In the genomic region with DNA sequence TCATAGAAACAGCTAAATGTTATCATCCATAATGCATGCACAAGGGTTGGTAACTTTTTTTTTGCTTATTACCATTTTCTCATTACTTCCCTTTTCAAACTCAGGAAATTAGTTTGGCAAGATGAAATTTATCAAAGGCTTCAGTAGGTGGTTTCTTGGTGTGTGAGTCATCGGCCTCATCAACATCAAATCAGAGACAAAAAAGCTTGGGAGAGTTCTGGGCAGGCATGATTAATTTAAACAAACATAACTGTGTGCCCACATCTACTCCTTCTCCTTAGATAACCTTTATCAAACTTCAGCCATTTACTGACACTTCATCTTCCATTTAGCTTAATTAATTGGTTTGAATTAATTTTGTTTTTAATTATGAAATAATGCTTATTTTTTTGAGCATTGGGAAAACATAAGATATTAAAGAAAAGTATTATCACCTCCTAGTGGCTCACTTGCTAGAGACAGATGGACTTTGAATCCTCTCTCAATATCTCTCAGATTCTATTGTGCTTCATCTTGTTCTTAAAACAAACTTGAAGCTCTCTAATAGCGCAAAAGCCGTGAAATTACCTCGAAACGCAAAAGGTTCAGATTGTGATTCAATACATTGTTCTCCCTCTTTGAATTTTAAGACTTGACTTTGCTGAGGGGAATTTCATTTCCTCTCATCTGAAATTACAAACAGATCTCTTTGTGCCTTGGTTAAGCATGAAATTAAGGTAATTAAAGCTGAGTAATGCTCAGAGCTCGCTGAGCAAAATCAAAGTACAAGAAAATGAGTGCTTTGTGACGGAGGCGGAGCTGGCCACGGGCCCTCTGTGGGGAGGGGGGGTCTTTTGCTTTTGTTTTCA, we compare ENCODE assay signal across 16 mouse cellular contexts.
DNase-seq lines count a peak whose midpoint lies in the region; ATAC-seq and TF ChIP-seq lines count a peak whose summit lies in the region.
"Had no signal": no experiment of that assay in that cellular context is flagged by ENCODE, and none has a peak within 500 bp of the region (broad histone marks: within the 10 kb centered on the region; RNA-seq: fewer than 3 reads in every experiment).

No protein-coding gene starts in this region.

- no peak overlapping the region for H3K9ac ChIP-seq in forebrain, embryonic 16.5 days (replicated peaks; ENCODE audit: low read depth, low read length)
- no peak overlapping the region for H3K9ac ChIP-seq in midbrain, postnatal 0 days (replicated peaks; ENCODE audit: low read length, poor library complexity, severe bottlenecking)
- H3K9ac ChIP-seq in stomach, postnatal 0 days (ENCODE audit: low read length) = no peak overlapping the region
- no peak overlapping the region for H3K9ac ChIP-seq in lung, postnatal 0 days (replicated peaks; ENCODE audit: low read depth)
- H3K9ac ChIP-seq: heart, embryonic 13.5 days; liver, embryonic 14.5 days had no signal

- no peak overlapping the region for H3K4me3 ChIP-seq in forebrain, embryonic 16.5 days (replicated peaks; ENCODE audit: low read length)
- no peak overlapping the region for H3K4me3 ChIP-seq in midbrain, postnatal 0 days (ENCODE audit: low read depth, low read length)
- H3K4me3 ChIP-seq in stomach, postnatal 0 days (ENCODE audit: low read depth, low read length) = no peak overlapping the region
- H3K4me3 ChIP-seq in lung, postnatal 0 days (ENCODE audit: low read depth, low read length) = no peak overlapping the region
- H3K4me3 ChIP-seq: gastrocnemius, adult 2 months; heart, embryonic 13.5 days had no signal

- intact Hi-C loops in left cerebral cortex, postnatal 4 days (cut with DNase I) = no loop called here

- 0 out of 2 replicates have a peak, but pooled peaks cover 2% of the 10 kb centered on the region for H3K4me1 ChIP-seq in forebrain, embryonic 16.5 days (replicated peaks; ENCODE audit: control insufficient read depth, insufficient read depth, low read length)
- H3K4me1 ChIP-seq in midbrain, postnatal 0 days (ENCODE audit: insufficient read depth, low read length) = no peaks in the 10 kb centered on the region
- no peaks in the 10 kb centered on the region for H3K4me1 ChIP-seq in stomach, postnatal 0 days (replicated peaks; ENCODE audit: control insufficient read depth, insufficient read depth)
- H3K4me1 ChIP-seq in lung, postnatal 0 days (ENCODE audit: insufficient read depth, low read depth, low read length) = no peaks in the 10 kb centered on the region
- H3K4me1 ChIP-seq: heart, embryonic 13.5 days had no signal

- TF ChIP-seq CTCF in midbrain, postnatal 0 days (IDR thresholded peaks at IDR 0.05) = no peak
- no peak for TF ChIP-seq CTCF in stomach, postnatal 0 days (IDR thresholded peaks at IDR 0.05; ENCODE audit: low read depth)
- no peak for TF ChIP-seq CTCF in lung, postnatal 0 days (IDR thresholded peaks at IDR 0.05)

- H3K4me2 ChIP-seq in forebrain, embryonic 16.5 days (ENCODE audit: low read length) = 0 out of 2 replicates have a peak overlapping the region, but pooled peaks have one; percentile 1
- no peak overlapping the region for H3K4me2 ChIP-seq in midbrain, postnatal 0 days (ENCODE audit: low read depth, low read length, poor library complexity, severe bottlenecking)
- no peak overlapping the region for H3K4me2 ChIP-seq in stomach, postnatal 0 days (replicated peaks; ENCODE audit: low read depth)
- H3K4me2 ChIP-seq in lung, postnatal 0 days (replicated peaks; ENCODE audit: low read depth, low read length) = no peak overlapping the region
- H3K4me2 ChIP-seq: heart, embryonic 13.5 days had no signal

- no peak for TF ChIP-seq EP300 in stomach, postnatal 0 days (optimal IDR thresholded peaks at IDR 0.05)
- no peak for TF ChIP-seq EP300 in lung, postnatal 0 days (IDR thresholded peaks at IDR 0.05)

- peak; percentile 1 for DNase-seq in left cerebral cortex, postnatal 4 days
- DNase-seq in left cerebral cortex, adult 18-20 months (ENCODE audit: low spot score in 2 of 2) = no peak
- peak; percentile 28 for DNase-seq in embryo, embryonic 9.5 days (ENCODE audit: extremely low spot score)
- peak; percentile 18 for DNase-seq in midbrain, postnatal 0 days (ENCODE audit: low spot score)
- no peak for DNase-seq in stomach, postnatal 0 days (ENCODE audit: low spot score)
- no peak for DNase-seq in left cerebral cortex, adult 11 months (ENCODE audit: low spot score)
- DNase-seq in lung, postnatal 0 days (ENCODE audit: low spot score) = no peak
- DNase-seq: gastrocnemius, adult 2 months; right cerebral cortex, postnatal 25 days had no signal

- H3K9me3 ChIP-seq in forebrain, embryonic 16.5 days (ENCODE audit: control insufficient read depth, low read length) = no peaks in the 10 kb centered on the region
- no peaks in the 10 kb centered on the region for H3K9me3 ChIP-seq in midbrain, postnatal 0 days (ENCODE audit: low read length)
- H3K9me3 ChIP-seq in stomach, postnatal 0 days (ENCODE audit: control insufficient read depth, low read length) = no peaks in the 10 kb centered on the region
- H3K9me3 ChIP-seq in lung, postnatal 0 days (ENCODE audit: low read length) = no peaks in the 10 kb centered on the region
- H3K9me3 ChIP-seq: heart, embryonic 13.5 days had no signal

- H3K36me3 ChIP-seq in forebrain, embryonic 16.5 days (ENCODE audit: control insufficient read depth, insufficient read depth) = no peaks in the 10 kb centered on the region
- H3K36me3 ChIP-seq in midbrain, postnatal 0 days (ENCODE audit: insufficient read depth, low read length) = no peaks in the 10 kb centered on the region
- no peaks in the 10 kb centered on the region for H3K36me3 ChIP-seq in stomach, postnatal 0 days (ENCODE audit: control insufficient read depth, insufficient read depth, low read length)
- no peaks in the 10 kb centered on the region for H3K36me3 ChIP-seq in lung, postnatal 0 days (ENCODE audit: insufficient read depth, low read length)
- H3K36me3 ChIP-seq: heart, embryonic 13.5 days had no signal

- 5% methylated on average over 9 of the region's 9 CpGs for WGBS in forebrain, embryonic 16.5 days
- WGBS in midbrain, postnatal 0 days = 20% methylated on average over 9 of the region's 9 CpGs
- WGBS in stomach, postnatal 0 days = 73% methylated on average over 9 of the region's 9 CpGs
- 78% methylated on average over 9 of the region's 9 CpGs for WGBS in lung, postnatal 0 days

- H3K27ac ChIP-seq in forebrain, embryonic 16.5 days (ENCODE audit: low read length) = no peak overlapping the region
- no peak overlapping the region for H3K27ac ChIP-seq in midbrain, postnatal 0 days (ENCODE audit: low read depth, low read length)
- no peak overlapping the region for H3K27ac ChIP-seq in stomach, postnatal 0 days (replicated peaks)
- H3K27ac ChIP-seq in lung, postnatal 0 days (ENCODE audit: low read length) = no peak overlapping the region
- H3K27ac ChIP-seq: gastrocnemius, adult 2 months; heart, embryonic 13.5 days; liver, embryonic 14.5 days; macrophage had no signal

- ATAC-seq in forebrain, embryonic 16.5 days = peak; percentile 98
- no peak for ATAC-seq in midbrain, postnatal 0 days (ENCODE audit: low FRiP score)
- no peak for ATAC-seq in stomach, postnatal 0 days (ENCODE audit: low FRiP score, low TSS enrichment)
- no peak for ATAC-seq in lung, postnatal 0 days
- ATAC-seq: CD4-positive, CD25-positive, alpha-beta regulatory T cell, adult 4 months; inflammation-experienced regulatory T-cells, adult 6 months; Patski had no signal

- H3K27me3 ChIP-seq in forebrain, embryonic 16.5 days (replicated peaks; ENCODE audit: control insufficient read depth, insufficient read depth, low read length) = no peaks in the 10 kb centered on the region
- no peaks in the 10 kb centered on the region for H3K27me3 ChIP-seq in midbrain, postnatal 0 days (ENCODE audit: insufficient read depth, low read length)
- H3K27me3 ChIP-seq in stomach, postnatal 0 days (ENCODE audit: control insufficient read depth, insufficient read depth, low read length) = no peaks in the 10 kb centered on the region
- H3K27me3 ChIP-seq in lung, postnatal 0 days (replicated peaks; ENCODE audit: insufficient read depth, low read length) = no peaks in the 10 kb centered on the region
- H3K27me3 ChIP-seq: heart, embryonic 13.5 days had no signal

Comparison
In these comparisons a context has a peak if more than half of its experiments do, and no peak if none do; other contexts are left out.
1. DNase-seq: peak in left cerebral cortex, postnatal 4 days (single experiment), embryo, embryonic 9.5 days (single experiment) and midbrain, postnatal 0 days (single experiment); none in left cerebral cortex, adult 18-20 months (0 of 2), stomach, postnatal 0 days (single experiment), left cerebral cortex, adult 11 months (single experiment) and lung, postnatal 0 days (single experiment).